Mouse (Mus musculus) liver, embryonic 14.5 days (tissue): ENCODE results near the gene Dnaja4. TPM values are rescaled to one million over a fixed set of nuclear protein-coding genes. Genes with fewer than 3 reads are reported as not detected.
A peak's percentile ranks its signal among the peaks of the same experiment; 100 is the strongest.

Experiments used
- ATAC-seq: fragments of 200-750 bp; cut with Nextera tagmentation; 2 replicates; pipeline ENCODE4 v1.8.0; 2017; ENCODE audit warnings: moderate number of reproducible peaks, mild to moderate bottlenecking, moderate library complexity; ENCODE audit not compliant: insufficient read depth
- DNase-seq, 3 experiments: peaks; one replicate each; pipeline ENCODE4 v3.0.0-alpha.2; 2012 to 2013; ENCODE audit warnings: low read depth in 3 of 3, low spot score in 3 of 3
- H3K27ac ChIP-seq: fragments of 300-500 bp; sonication (generic); 2 replicates; pipeline ENCODE4 v1.5.1; 2014; ENCODE audit warnings: moderate library complexity, mild to moderate bottlenecking, control low read depth, inconsistent platforms
- H3K27me3 ChIP-seq: fragments of 300-500 bp; sonication (generic); 2 replicates; pipeline ENCODE4 v1.6.1; 2014; ENCODE audit warnings: mild to moderate bottlenecking, low read length, moderate library complexity; ENCODE audit not compliant: control insufficient read depth, insufficient read depth
- H3K36me3 ChIP-seq: fragments of 300-500 bp; sonication (generic); replicated peaks from 2 replicates; pipeline ENCODE4 v1.6.1; 2014; ENCODE audit warnings: low read depth; ENCODE audit not compliant: control insufficient read depth, insufficient read depth
- H3K4me1 ChIP-seq, 2 experiments: fragments of 200-500 bp in 1 of 2; fragments of 300-500 bp in 1 of 2; sonication (generic) in 1 of 2; replicated peaks; 2 replicates each; pipeline ENCODE4 v1.6.1; 2012 to 2014; ENCODE audit warnings: antibody characterized with exemption in 1 of 2, inconsistent platforms in 1 of 2, low read length in 1 of 2; ENCODE audit not compliant: control insufficient read depth in 2 of 2, insufficient read depth in 2 of 2
- H3K4me2 ChIP-seq: fragments of 300-500 bp; sonication (generic); 2 replicates; pipeline ENCODE4 v1.6.1; 2014; ENCODE audit warnings: low read depth, mild to moderate bottlenecking, control low read depth, moderate library complexity
- H3K4me3 ChIP-seq, 2 experiments: fragments of 200-500 bp in 1 of 2; fragments of 300-500 bp in 1 of 2; sonication (generic) in 1 of 2; 2 replicates each; pipeline ENCODE4 v1.5.1; 2012 to 2014; ENCODE audit warnings: low read depth in 2 of 2, low read length in 2 of 2, mild to moderate bottlenecking in 2 of 2, control low read depth in 1 of 2, inconsistent platforms in 1 of 2, moderate library complexity in 1 of 2; ENCODE audit not compliant: insufficient read depth in 1 of 2
- H3K9ac ChIP-seq: fragments of 300-500 bp; sonication (generic); replicated peaks from 2 replicates; pipeline ENCODE4 v1.6.1; 2014; ENCODE audit warnings: mild to moderate bottlenecking, control low read depth, moderate library complexity
- H3K9me3 ChIP-seq: fragments of 300-500 bp; sonication (generic); 2 replicates; pipeline ENCODE4 v1.6.1; 2016; ENCODE audit warnings: low read length, mixed read lengths; ENCODE audit not compliant: control insufficient read depth
- CTCF ChIP-seq: IDR thresholded peaks from 2 replicates; pipeline ENCODE4 v1.5.1; 2016; ENCODE audit warnings: antibody characterized with exemption, low read depth, control low read depth
- EP300 ChIP-seq: IDR thresholded peaks from 2 replicates; pipeline ENCODE4 v1.6.1; 2016; ENCODE audit warnings: antibody characterized with exemption, low read depth
- WGBS: fragments of 180-500 bp; shearing (Covaris S2); extraction: QIAGEN DNeasy Blood & Tissue Kit; methylation state at CpG from one replicate; pipeline ENCODE4 v1.1.7; 2014; ENCODE audit not compliant: insufficient replicate concordance; 5-methylcytosine and 5-hydroxymethylcytosine counted together
- polyA plus RNA-seq, 2 experiments: library from polyadenylated mRNA; depleted of rRNA in 1 of 2; stranded (reverse) in 1 of 2; unstranded in 1 of 2; fragments of >200 nt; fragmentation: Nextera tagmentation in 1 of 2; extraction: Ambion mirVana in 1 of 2; gene quantifications; 2 replicates each; pipeline versions ENCODE4 v1.2.1 to v1.2.3; 2012 to 2014

Gene Dnaja4
- polyA plus RNA-seq, 2 experiments = 16.4 to 20.1 TPM

DNA sequence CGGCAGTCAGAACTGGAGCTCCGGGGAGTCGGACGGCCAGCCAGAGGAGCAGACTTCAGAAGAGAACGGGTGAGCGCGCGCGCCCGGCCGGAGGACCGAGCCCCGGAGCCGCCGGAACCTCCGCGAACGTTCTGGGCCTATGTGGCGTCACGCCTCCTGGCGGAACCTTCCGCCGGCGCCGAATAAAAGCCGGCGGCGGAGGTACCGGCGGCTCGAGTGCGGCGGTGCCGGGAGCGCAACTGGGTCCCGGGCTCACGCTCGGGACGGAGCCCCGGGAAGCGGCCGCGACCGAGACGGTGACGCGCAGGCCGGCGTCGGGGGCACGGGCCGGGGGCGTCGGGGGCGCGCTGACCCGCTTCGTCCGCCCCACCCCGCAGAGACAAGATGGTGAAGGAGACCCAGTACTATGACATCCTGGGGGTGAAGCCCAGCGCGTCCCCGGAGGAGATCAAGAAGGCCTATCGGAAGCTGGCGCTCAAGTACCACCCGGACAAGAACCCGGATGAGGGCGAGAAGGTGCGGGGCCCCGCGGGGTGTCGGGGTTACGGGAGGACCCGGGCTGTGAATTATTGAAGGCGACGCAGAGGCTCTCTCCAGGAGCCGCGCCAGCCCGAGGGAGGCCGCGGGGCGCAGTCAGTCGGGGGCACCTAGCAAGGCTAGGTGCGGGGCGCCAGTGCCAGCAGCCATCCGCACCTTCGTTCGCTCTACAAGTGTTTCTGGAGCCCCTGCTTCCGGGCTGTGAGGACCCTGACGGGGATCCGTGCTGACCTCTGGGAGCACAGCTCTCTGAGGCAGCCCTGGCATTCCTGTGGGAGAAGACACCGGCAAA is 886 bp downstream of the Dnaja4 start:
- no peaks in the 10 kb centered on the region for H3K9me3 ChIP-seq
- peak; percentile 57 for ATAC-seq
- TF ChIP-seq EP300 = no peak
- TF ChIP-seq CTCF = no peak
- H3K36me3 ChIP-seq = no peaks in the 10 kb centered on the region
- H3K4me3 ChIP-seq = peak overlapping the region; percentile 73 to 97
- under 1% methylated on average over 92 of the region's 92 CpGs for WGBS
- peak; percentile 52 to 63 (median 58) for DNase-seq
- H3K9ac ChIP-seq = peak overlapping the region; percentile 99
- H3K27ac ChIP-seq = peak overlapping the region; percentile 96
- peak overlapping the region; percentile 64 for H3K4me2 ChIP-seq
- H3K4me1 ChIP-seq = peaks cover 58 to 59% of the 10 kb centered on the region in 2 experiments
- H3K27me3 ChIP-seq = peaks cover 14% of the 10 kb centered on the region

- Histone ChIP-seq H3K9me3 (no peaks in the 10 kb centered on the region), H3K27me3 (peaks cover 14% of the 10 kb centered on the region), H3K4me2 (peak overlapping the region; percentile 64), H3K27ac (peak overlapping the region; percentile 96), H3K4me3 (peak overlapping the region; percentile 73 to 97), H3K4me1 (peaks cover 64% of the 10 kb centered on the region in 2 experiments), H3K36me3 (no peaks in the 10 kb centered on the region), H3K9ac (peak overlapping the region; percentile 99)
- DNase-seq = no peak
- no peak for ATAC-seq
- TF ChIP-seq CTCF = no peak
- TF ChIP-seq EP300 = no peak
- 18% methylated on average over 9 of the region's 9 CpGs for WGBS
Measured at GRCm38 (mm10) chr9:54700174-54700475, 1.5 kb downstream of the Dnaja4 start.

- H3K4me1 ChIP-seq = peaks cover 70% of the 10 kb centered on the region in 2 experiments
- no peak for ATAC-seq
- no peak for DNase-seq
- H3K4me3 ChIP-seq = peak overlapping the region; percentile 73 to 97
- WGBS = 68% methylated on average over 7 of the region's 7 CpGs
- peak overlapping the region; percentile 99 for H3K9ac ChIP-seq
- no peaks in the 10 kb centered on the region; the same call in 1 of the 2 replicates for H3K36me3 ChIP-seq
- H3K4me2 ChIP-seq = peak overlapping the region; percentile 64
- no peaks in the 10 kb centered on the region for H3K9me3 ChIP-seq
- H3K27me3 ChIP-seq = peaks cover 14% of the 10 kb centered on the region
- TF ChIP-seq EP300 (no peak), CTCF (no peak)
- peak overlapping the region; percentile 96 for H3K27ac ChIP-seq
Measured at GRCm38 (mm10) chr9:54700746-54701145, 2.1 kb downstream of the Dnaja4 start.

DNA sequence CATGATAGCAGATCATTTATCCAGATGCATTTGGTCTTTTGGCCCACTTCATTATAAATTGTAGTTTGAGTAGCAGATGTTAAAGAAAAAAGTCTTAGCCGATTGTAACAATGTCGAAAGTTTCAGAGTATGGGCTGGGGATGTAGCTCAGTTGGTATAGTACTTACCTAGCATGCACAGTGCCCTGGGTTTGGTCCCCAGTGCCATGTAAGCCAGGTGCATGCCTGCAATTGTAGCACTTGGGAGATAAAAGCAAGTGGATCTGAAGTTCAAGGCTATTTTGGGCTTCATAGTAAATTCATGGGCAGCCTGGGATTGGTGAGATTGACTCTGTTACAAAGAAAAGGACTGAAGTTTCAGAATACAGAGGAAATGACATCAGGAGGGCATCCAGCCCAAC is 3.9 kb downstream of the Dnaja4 start:
- peak overlapping the region; percentile 96 for H3K27ac ChIP-seq
- no peak for DNase-seq
- H3K36me3 ChIP-seq = peaks cover 10% of the 10 kb centered on the region
- peak overlapping the region; percentile 64 for H3K4me2 ChIP-seq
- TF ChIP-seq EP300 (no peak), CTCF (no peak)
- peaks cover 57 to 63% of the 10 kb centered on the region in 2 experiments for H3K4me1 ChIP-seq
- ATAC-seq = no peak
- peak overlapping the region; percentile 22 to 97; a peak in 3 of 4 replicates for H3K4me3 ChIP-seq
- H3K9ac ChIP-seq = peak overlapping the region; percentile 41
- H3K27me3 ChIP-seq = peaks cover 14% of the 10 kb centered on the region
- no peaks in the 10 kb centered on the region for H3K9me3 ChIP-seq
- 83% methylated on average over 2 of the region's 2 CpGs for WGBS

GRCm38 (mm10) chr9:54704361-54704760 is 5.7 kb downstream of the Dnaja4 start:
- Histone ChIP-seq H3K9ac (peak overlapping the region; percentile 60), H3K27ac (peak overlapping the region; percentile 96), H3K9me3 (no peaks in the 10 kb centered on the region), H3K4me1 (peaks cover 51 to 58% of the 10 kb centered on the region in 2 experiments), H3K4me2 (peak overlapping the region; percentile 64), H3K36me3 (peaks cover 28% of the 10 kb centered on the region), H3K27me3 (peaks cover 13% of the 10 kb centered on the region), H3K4me3 (peak overlapping the region in 1 of 2 experiments; percentile 97; a peak in 2 of 4 replicates)
- WGBS = 14% methylated on average over 5 of the region's 5 CpGs
- ATAC-seq = peak; percentile 77
- peak; percentile 70 to 84 (median 74) for DNase-seq
- TF ChIP-seq CTCF (no peak), EP300 (peak; percentile 87)
